Mouse (Mus musculus) myocyte (in vitro differentiated cells): Measurements from ENCODE around the gene Sult5a1. TPM values are rescaled to one million over a fixed set of nuclear protein-coding genes. Genes with fewer than 3 reads are reported as not detected.
A peak's percentile ranks its signal among the peaks of the same experiment; 100 is the strongest.

Experiments used
- H3K27me3 ChIP-seq: one replicate; pipeline ENCODE4 v1.6.1; 2011; ENCODE audit not compliant: control insufficient read depth, insufficient read depth, insufficient read length
- H3K36me3 ChIP-seq: one replicate; pipeline ENCODE4 v1.6.1; 2011; ENCODE audit not compliant: control insufficient read depth, insufficient read depth
- H3K4me2 ChIP-seq: one replicate; pipeline ENCODE4 v1.6.1; 2011; ENCODE audit warnings: low read depth, control low read depth
- H3K4me3 ChIP-seq: one replicate; pipeline ENCODE4 v1.5.1; 2011; ENCODE audit warnings: mild to moderate bottlenecking, control low read depth, moderate library complexity
- H3K79me2 ChIP-seq: one replicate; pipeline ENCODE4 v1.6.1; 2011; ENCODE audit not compliant: control insufficient read depth, insufficient read depth
- H3ac ChIP-seq: one replicate; pipeline ENCODE4 v1.6.1; 2011; ENCODE audit not compliant: control insufficient read depth, insufficient read length
- CEBPB ChIP-seq: IDR thresholded peaks from 2 replicates; pipeline ENCODE4 v1.6.1; 2011; ENCODE audit warnings: mild to moderate bottlenecking, moderate library complexity; ENCODE audit not compliant: poor library complexity, insufficient read depth, severe bottlenecking
- E2F4 ChIP-seq: IDR thresholded peaks from one replicate; pipeline ENCODE4 v1.6.1; 2011; ENCODE audit warnings: mild to moderate bottlenecking, control low read depth, moderate library complexity; ENCODE audit not compliant: insufficient read depth
- MAX ChIP-seq: IDR thresholded peaks from one replicate; pipeline ENCODE4 v1.6.1; 2011; ENCODE audit warnings: low read depth, mild to moderate bottlenecking, control low read depth
- MYOD1 ChIP-seq, 3 experiments: IDR thresholded peaks; one replicate each; pipeline ENCODE4 v1.6.1; 2011; ENCODE audit warnings: control low read depth in 2 of 3, low read depth in 2 of 3, mild to moderate bottlenecking in 2 of 3, moderate library complexity in 1 of 3; ENCODE audit not compliant: insufficient read length in 2 of 3, control insufficient read depth in 1 of 3
- MYOG ChIP-seq, 3 experiments: IDR thresholded peaks; one replicate each; pipeline ENCODE4 v1.6.1; 2011; ENCODE audit warnings: control low read depth in 2 of 3, low read depth in 2 of 3, mild to moderate bottlenecking in 2 of 3; ENCODE audit not compliant: insufficient read length in 2 of 3, control insufficient read depth in 1 of 3, insufficient read depth in 1 of 3
- POLR2A ChIP-seq: IDR thresholded peaks from one replicate; pipeline ENCODE4 v1.6.1; 2011; ENCODE audit warnings: low read depth, mild to moderate bottlenecking, control low read depth, moderate library complexity; ENCODE audit not compliant: insufficient read length
- POLR2AphosphoS2 ChIP-seq: IDR thresholded peaks from one replicate; pipeline ENCODE4 v1.6.1; 2011; ENCODE audit warnings: low read depth, control low read depth; ENCODE audit not compliant: insufficient read length
- REST ChIP-seq: IDR thresholded peaks from one replicate; pipeline ENCODE4 v1.6.1; 2011; ENCODE audit warnings: mild to moderate bottlenecking, control low read depth, moderate library complexity; ENCODE audit not compliant: insufficient read depth, insufficient read length
- SRF ChIP-seq: IDR thresholded peaks from one replicate; pipeline ENCODE4 v1.6.1; 2011; ENCODE audit warnings: low read depth; ENCODE audit not compliant: control insufficient read depth, insufficient read length
- TCF12 ChIP-seq: IDR thresholded peaks from one replicate; pipeline ENCODE4 v1.6.1; 2011; ENCODE audit warnings: mild to moderate bottlenecking, control low read depth; ENCODE audit not compliant: poor library complexity, insufficient read depth, severe bottlenecking
- TCF3 ChIP-seq: IDR thresholded peaks from one replicate; pipeline ENCODE4 v1.6.1; 2011; ENCODE audit warnings: low read depth, control low read depth; ENCODE audit not compliant: insufficient read length
- USF1 ChIP-seq: IDR thresholded peaks from one replicate; pipeline ENCODE4 v1.6.1; 2011; ENCODE audit warnings: low read depth, mild to moderate bottlenecking, control low read depth, moderate library complexity
- polyA plus RNA-seq: library from polyadenylated mRNA; unstranded; fragments of >200 nt; fragmentation: generic; extraction: Trizol; gene quantifications from one replicate; pipeline ENCODE4 v1.2.1, GENCODE M21; 2012; ENCODE audit warnings: missing spikeins

Gene Sult5a1
- polyA plus RNA-seq, 1 experiment, result 0.08 TPM

- H3K36me3 ChIP-seq, result no peaks in the 10 kb centered on the region
- peak; percentile 16 to 84 (median 78) for TF ChIP-seq MYOD1 (IDR thresholded peaks at IDR 0.05; ENCODE audit: control insufficient read depth in 1 of 3, insufficient read length in 2 of 3, low read depth in 2 of 3)
- TF ChIP-seq TCF3, result peak; percentile 19
- TF ChIP-seq CEBPB, result no peak
- peak; percentile 60 to 89 (median 73) for TF ChIP-seq MYOG (IDR thresholded peaks at IDR 0.05; ENCODE audit: control insufficient read depth in 1 of 3, insufficient read depth in 1 of 3, insufficient read length in 2 of 3, low read depth in 2 of 3)
- no peak for TF ChIP-seq USF1
- TF ChIP-seq E2F4, result no peak
- peak; percentile 72 for TF ChIP-seq TCF12
- H3K79me2 ChIP-seq, result no peaks in the 10 kb centered on the region
- H3K4me3 ChIP-seq, result no peak overlapping the region
- H3K27me3 ChIP-seq, result peaks cover 9% of the 10 kb centered on the region
- no peak overlapping the region for H3K4me2 ChIP-seq
- no peak overlapping the region for H3ac ChIP-seq
Measured at GRCm38 (mm10) chr8:123112892-123113291, 45.2 kb downstream of the Sult5a1 start.

- Histone ChIP-seq H3K36me3 (peaks cover 5% of the 10 kb centered on the region), H3K4me2 (no peak overlapping the region), H3K27me3 (no peaks in the 10 kb centered on the region), H3ac (no peak overlapping the region), H3K4me3 (no peak overlapping the region), H3K79me2 (no peaks in the 10 kb centered on the region)
- TF ChIP-seq SRF, result no peak
- TF ChIP-seq MYOD1 (IDR thresholded peaks at IDR 0.05; ENCODE audit: control insufficient read depth in 1 of 3, insufficient read length in 2 of 3, low read depth in 2 of 3), result no peak
- TF ChIP-seq MYOG (IDR thresholded peaks at IDR 0.05; ENCODE audit: control insufficient read depth in 1 of 3, insufficient read depth in 1 of 3, insufficient read length in 2 of 3, low read depth in 2 of 3), result no peak
- TF ChIP-seq POLR2AphosphoS2, result no peak
- TF ChIP-seq MAX, result no peak
- TF ChIP-seq POLR2A, result no peak
- no peak for TF ChIP-seq REST
- TF ChIP-seq CEBPB, result no peak
- TF ChIP-seq TCF12, result no peak
- no peak for TF ChIP-seq TCF3
- no peak for TF ChIP-seq E2F4
- TF ChIP-seq USF1, result no peak
Measured at GRCm38 (mm10) chr8:123110649-123111048, 47.5 kb downstream of the Sult5a1 start.

GRCm38 (mm10) chr8:123108953-123109352 is 49.2 kb downstream of the Sult5a1 start:
- no peak overlapping the region for H3K4me2 ChIP-seq
- H3K36me3 ChIP-seq, result peaks cover 21% of the 10 kb centered on the region
- H3K79me2 ChIP-seq, result peaks cover 5% of the 10 kb centered on the region
- no peaks in the 10 kb centered on the region for H3K27me3 ChIP-seq
- TF ChIP-seq MYOG (IDR thresholded peaks at IDR 0.05; ENCODE audit: control insufficient read depth in 1 of 3, insufficient read depth in 1 of 3, insufficient read length in 2 of 3, low read depth in 2 of 3) (no peak), USF1 (no peak), MAX (no peak), POLR2AphosphoS2 (no peak), TCF12 (no peak), POLR2A (no peak), TCF3 (no peak), MYOD1 (IDR thresholded peaks at IDR 0.05; ENCODE audit: control insufficient read depth in 1 of 3, insufficient read length in 2 of 3, low read depth in 2 of 3) (no peak), CEBPB (no peak), REST (no peak)
- no peak overlapping the region for H3K4me3 ChIP-seq
- no peak overlapping the region for H3ac ChIP-seq

- TF ChIP-seq MYOG (IDR thresholded peaks at IDR 0.05; ENCODE audit: control insufficient read depth in 1 of 3, insufficient read depth in 1 of 3, insufficient read length in 2 of 3, low read depth in 2 of 3) (no peak), CEBPB (no peak), USF1 (no peak), SRF (no peak), POLR2A (no peak), MAX (no peak), E2F4 (no peak), MYOD1 (IDR thresholded peaks at IDR 0.05; ENCODE audit: control insufficient read depth in 1 of 3, insufficient read length in 2 of 3, low read depth in 2 of 3) (no peak), REST (no peak), TCF12 (no peak), POLR2AphosphoS2 (no peak), TCF3 (no peak)
- H3K4me2 ChIP-seq, result no peak overlapping the region
- H3ac ChIP-seq, result no peak overlapping the region
- H3K79me2 ChIP-seq, result peaks cover 14% of the 10 kb centered on the region
- peaks cover 25% of the 10 kb centered on the region for H3K36me3 ChIP-seq
- H3K27me3 ChIP-seq, result no peaks in the 10 kb centered on the region
- no peak overlapping the region for H3K4me3 ChIP-seq
Measured at GRCm38 (mm10) chr8:123108010-123108409, 50.1 kb downstream of the Sult5a1 start.

- no peak overlapping the region for H3K4me2 ChIP-seq
- TF ChIP-seq TCF3 (no peak), TCF12 (no peak), E2F4 (no peak)
- no peak overlapping the region for H3ac ChIP-seq
- peaks cover 25% of the 10 kb centered on the region for H3K36me3 ChIP-seq
- no peak overlapping the region for H3K4me3 ChIP-seq
- H3K79me2 ChIP-seq, result peaks cover 22% of the 10 kb centered on the region
- H3K27me3 ChIP-seq, result no peaks in the 10 kb centered on the region
Measured at GRCm38 (mm10) chr8:123106531-123106930, 51.6 kb downstream of the Sult5a1 start.
